Mouse (Mus musculus) ES-Bruce4 (cell line): Measurements from ENCODE around the gene Prex1.

ENCODE experiments used
- CTCF ChIP-seq: IDR thresholded peaks from one replicate; pipeline ENCODE4 v1.8.1; 2011; ENCODE audit warnings: low read depth, low read length
- EP300 ChIP-seq: IDR thresholded peaks from 2 replicates; pipeline ENCODE4 v1.6.1; 2011; ENCODE audit warnings: low read depth, low read length; ENCODE audit not compliant: insufficient read depth
- POLR2A ChIP-seq: IDR thresholded peaks from one replicate; pipeline ENCODE4 v1.8.1; 2011; ENCODE audit warnings: low read length; ENCODE audit not compliant: insufficient read depth

- TF ChIP-seq CTCF = no peak
- TF ChIP-seq POLR2A = no peak
- no peak for TF ChIP-seq EP300
These were observed 75.4 kb downstream of the Prex1 start for GRCm38 (mm10) chr2:166638079-166638800.
